Mouse (Mus musculus) NIH3T3 (cell line): ENCODE measurements around the gene Myrip.
A peak's percentile ranks its signal among the peaks of the same experiment; 100 is the strongest.

Experiments
- DNase-seq: peaks from one replicate; pipeline ENCODE4 v3.0.0-alpha.2; 2012; ENCODE audit warnings: low read depth

Gene Myrip

GRCm38 (mm10) chr9:120455768-120456655 is 154.7 kb downstream of the Myrip start:
- peak; percentile 38 for DNase-seq

- DNase-seq, result no peak
These were observed 169.1 kb downstream of the Myrip start for GRCm38 (mm10) chr9:120470431-120470830.

DNA sequence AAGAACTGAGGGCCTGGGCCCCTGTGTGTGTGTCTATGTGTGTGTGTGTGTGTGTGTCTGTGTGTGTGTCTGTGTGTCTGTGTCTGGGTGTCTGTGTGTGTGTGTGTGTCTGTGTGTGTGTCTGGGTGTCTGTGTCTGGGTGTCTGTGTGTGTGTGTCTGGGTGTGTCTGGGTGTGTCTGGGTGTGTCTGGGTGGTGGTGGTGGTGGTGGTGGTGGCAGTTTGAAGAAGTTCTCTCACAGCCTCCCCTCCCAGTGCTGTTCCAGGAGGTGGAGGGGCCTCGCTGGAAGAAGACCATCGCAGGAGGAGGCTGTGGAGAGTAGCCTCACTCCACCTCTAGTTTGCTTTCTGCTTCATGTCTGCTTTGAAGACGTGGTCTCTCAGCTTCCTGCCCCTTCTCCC is 180.3 kb downstream of the Myrip start:
- no peak for DNase-seq

GRCm38 (mm10) chr9:120482382-120482781 is 181.1 kb downstream of the Myrip start:
- no peak for DNase-seq

DNA sequence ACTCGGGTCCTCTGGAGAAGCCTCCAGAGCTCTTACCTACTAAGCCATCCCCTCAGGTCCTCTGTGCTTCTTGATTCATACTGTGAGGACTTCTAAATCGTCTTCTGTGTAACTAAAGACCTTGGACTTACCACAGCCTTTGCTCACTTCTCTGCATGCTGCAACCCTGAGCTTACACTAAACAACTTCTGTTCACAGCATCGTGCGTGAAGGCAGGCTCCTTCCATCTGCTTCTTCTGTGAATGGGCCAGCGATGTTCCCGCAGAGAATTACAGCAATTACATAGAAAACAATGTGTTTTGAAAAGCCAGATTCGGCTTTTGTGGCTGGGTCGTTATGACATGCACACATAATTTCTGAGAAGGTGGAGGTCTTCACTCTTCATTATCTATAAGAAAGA is 181.8 kb downstream of the Myrip start:
- no peak for DNase-seq

- peak; percentile 11 for DNase-seq
These were observed 185.8 kb downstream of the Myrip start for GRCm38 (mm10) chr9:120487076-120487475.

- peak; percentile 58 for DNase-seq
These were observed 190.2 kb downstream of the Myrip start for GRCm38 (mm10) chr9:120491509-120491908.

GRCm38 (mm10) chr9:120492010-120492399 is 190.7 kb downstream of the Myrip start, which contains the start of gene Eif1b:
TSS of gene Eif1b (plus strand) at chr9:120492232.
- no peak for DNase-seq

DNA sequence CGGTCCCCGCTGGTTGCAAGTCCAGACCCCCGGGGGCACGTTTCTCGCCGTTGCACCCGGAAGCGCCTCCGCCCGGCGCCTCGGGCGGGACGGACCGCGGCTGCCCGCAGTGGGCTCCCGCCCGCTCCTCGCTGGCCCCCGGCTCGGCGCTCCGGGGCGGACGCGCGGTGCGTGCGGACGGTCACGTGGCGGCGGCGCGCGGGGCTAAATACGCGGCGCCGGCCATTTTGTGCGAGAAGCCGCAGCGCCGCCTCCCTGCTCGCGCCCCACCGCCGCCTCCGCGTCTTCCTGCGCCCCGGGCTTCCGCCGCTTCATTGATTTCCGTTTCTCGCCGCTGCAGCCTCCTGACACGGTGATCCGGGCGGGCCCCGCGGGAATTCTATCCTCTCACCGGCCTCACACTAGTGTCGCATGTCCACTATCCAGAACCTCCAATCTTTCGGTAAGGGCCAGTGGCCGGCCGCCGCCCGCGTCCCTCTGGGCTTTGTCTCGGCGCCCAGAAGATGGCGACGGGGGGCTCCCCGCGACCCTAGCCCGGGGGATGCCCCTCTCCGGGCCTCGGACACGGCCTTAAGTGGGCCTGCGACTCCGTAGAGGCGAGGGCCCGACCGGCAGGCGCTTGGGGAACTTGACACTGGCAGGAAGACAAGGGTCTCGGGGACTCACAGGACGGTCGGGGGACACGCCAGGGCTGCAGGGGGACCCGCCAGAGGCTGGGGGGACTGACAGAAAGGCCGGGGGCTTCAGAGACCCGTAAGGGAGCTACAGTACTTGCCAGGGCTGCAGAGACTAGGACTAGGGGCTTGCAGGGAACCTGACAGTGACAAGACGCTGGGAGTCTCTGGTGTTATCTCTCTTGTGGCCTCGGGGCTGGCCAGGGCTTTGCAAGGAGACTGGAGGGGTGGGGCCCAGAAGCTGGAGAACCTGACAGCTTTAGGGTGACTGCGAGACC is 191.4 kb downstream of the Myrip start:
- DNase-seq, result peak; percentile 85

GRCm38 (mm10) chr9:120493781-120494180 is 192.5 kb downstream of the Myrip start:
- no peak for DNase-seq

- DNase-seq, result peak; percentile 85
These were observed 195.4 kb downstream of the Myrip start for GRCm38 (mm10) chr9:120496691-120497090.

DNA sequence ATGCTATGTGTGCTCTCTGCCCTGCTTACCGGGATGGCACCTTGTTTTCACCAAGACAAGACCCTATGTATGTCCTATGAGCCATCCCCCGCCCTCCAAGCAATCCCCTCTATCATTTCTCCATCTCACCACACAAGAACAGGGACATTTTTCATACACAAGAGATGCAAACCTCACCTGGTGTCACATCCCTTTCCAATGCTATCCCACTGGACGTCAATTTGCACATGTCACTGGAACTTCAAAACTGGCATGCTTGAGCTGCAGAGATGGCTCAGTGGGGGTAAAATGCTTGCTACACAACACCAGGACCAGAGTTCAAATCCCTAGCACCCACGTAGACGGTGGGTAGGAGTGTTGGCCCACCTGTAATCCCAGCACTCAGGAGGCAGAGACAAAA is 196.7 kb downstream of the Myrip start:
- DNase-seq, result no peak

DNA sequence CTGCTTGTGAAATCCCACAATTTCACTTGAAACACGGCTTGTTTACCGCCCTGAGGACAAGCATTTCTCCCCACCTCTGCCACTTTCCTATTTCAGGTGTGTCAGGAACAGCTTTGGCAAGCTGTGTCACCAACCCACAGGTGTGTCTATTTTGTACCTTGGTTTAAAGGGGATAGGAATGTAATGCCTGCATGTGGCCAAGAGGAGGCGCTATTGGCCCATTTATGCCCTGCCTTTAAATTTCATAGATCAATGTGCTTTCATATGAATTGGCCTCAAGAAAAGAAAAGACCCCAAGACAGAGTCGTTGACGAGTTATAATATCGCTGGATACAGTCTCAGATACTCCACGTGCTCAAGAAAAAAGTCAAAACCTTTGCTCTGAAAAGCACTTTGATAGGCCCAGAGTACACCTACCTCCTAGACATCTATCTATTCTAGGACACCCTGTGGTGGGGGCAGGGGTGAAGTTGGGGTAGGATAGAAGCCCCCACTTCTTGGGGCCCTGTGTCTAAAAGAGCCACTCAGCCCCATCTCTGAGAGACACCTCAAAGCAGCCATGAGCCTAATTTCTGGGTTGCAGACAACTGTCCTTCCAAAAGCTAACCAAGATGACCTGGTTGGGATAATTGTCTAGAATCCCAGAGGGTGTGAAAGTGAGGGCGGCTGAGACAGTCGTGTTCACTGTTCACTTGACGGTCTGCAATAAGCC is 200.0 kb downstream of the Myrip start:
- peak; percentile 44 for DNase-seq

GRCm38 (mm10) chr9:120502013-120502412 is 200.7 kb downstream of the Myrip start:
- peak; percentile 93 for DNase-seq

- no peak for DNase-seq
These were observed 203.1 kb downstream of the Myrip start for GRCm38 (mm10) chr9:120504423-120504822.

GRCm38 (mm10) chr9:120511781-120512180 is 210.5 kb downstream of the Myrip start:
- DNase-seq, result peak; percentile 33

DNA sequence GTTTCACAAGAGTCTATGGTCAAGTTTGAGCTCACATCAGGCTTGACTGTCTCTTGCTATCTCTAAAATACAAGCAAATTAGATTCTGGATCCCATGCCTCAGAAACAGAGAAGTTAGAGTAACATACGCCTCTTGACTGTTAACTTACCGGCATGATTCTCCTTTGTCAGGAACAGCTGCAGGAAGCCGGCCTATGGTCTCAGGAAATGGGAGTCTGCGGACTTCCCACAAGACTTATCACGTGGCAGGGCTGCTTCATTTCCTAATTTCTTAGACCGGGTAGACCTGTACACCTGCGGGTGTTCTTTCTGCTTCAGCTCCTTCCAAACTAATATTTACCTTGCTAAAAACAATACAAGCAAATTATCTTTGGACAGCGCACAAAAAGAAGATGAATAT is 215.4 kb downstream of the Myrip start:
- DNase-seq, result no peak

GRCm38 (mm10) chr9:120518946-120519345 is 217.6 kb downstream of the Myrip start:
- DNase-seq, result no peak

DNA sequence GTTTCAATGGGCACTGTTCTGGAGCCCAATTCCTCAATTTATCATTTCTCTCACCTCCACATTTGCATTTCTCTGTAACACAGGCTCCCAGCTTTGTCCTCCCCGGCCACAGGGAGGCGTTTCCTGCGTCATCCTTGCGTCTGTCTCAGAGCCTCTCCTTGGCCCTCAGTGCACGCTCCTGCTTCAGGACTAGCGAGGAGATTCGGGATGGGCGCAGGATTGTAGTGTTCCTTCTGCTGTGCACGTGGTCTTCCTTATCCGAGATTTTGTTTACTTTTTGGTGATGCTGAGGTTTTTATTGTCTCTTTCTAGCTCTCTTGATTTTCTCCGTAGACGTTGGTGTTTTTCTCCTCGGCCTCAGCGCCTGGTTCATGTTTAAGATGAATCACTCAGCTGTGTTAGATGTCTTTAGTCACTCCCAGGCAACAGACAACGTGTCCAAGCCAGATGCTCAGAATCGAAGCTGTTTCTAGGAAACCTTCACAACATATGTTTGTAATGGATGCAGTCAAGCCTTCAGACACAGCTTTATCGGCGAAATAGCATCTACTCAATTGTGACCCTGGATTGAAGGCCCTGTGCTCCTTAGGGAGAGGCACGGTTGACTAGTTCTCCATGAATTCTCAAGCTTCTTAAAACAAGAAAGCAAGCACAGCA is 218.3 kb downstream of the Myrip start:
- peak; percentile 13 for DNase-seq

GRCm38 (mm10) chr9:120521161-120521560 is 219.8 kb downstream of the Myrip start:
- DNase-seq, result no peak
